Mouse (Mus musculus): ENCODE data around the gene Ss18l2. TPM values are rescaled to one million over a fixed set of nuclear protein-coding genes. Genes with fewer than 3 reads are reported as not detected.

The Ss18l2 gene
- polyA plus RNA-seq (2015; fragmentation: Nextera tagmentation; extraction: Ambion mirVana) = 170 and 246 TPM in 2 replicates

GRCm38 (mm10) chr9:121709898-121710583, at the start of gene Ss18l2:
Gene Ss18l2, plus strand, starts transcription at chr9:121710329.

DNA sequence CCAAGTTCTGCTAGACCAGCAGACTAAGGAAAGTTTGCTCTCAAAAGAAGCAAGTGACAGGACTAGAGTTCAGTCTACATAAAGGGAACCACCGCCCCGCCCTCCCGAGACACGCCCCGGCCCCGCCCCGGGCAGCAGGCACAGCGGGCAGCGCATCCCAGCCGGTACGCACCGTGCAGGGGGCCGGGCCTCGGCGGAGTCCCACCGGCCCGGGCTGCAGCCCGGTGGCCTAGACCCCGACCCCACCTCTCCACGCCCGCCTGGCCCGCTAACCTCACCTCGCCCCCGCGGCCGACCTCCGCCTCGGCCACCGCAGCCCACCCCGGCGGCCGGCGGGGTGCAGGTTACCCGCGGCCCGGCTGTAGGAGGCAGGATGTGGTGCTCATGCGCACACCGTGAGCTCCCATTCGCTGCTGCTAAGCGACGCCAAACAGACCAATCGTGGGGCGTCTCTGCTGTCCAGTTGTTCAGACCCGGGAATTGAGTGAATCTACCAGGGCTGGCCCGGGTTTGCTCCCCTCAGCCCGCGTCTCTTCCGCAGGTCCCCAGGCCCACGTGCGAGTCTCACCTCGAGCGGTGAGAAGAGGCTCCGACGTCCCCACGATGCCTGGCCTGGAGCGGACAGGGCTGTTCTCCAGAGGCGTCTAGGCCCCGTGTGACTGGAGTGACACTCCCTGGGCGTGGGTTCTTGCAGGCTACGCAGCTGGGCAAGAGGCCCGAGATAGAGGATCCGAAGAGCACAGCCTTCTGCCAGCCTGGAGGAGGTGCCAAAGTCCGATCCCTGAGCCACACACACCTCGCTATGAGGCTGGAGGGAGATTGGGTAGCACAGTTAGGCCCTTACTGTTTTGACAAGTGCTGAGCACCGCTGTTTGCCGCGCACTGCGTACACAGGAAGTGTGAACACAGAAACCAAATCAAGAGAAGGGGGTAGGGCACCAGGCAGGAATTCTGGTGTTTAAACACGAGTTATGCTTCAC, 5.2 kb upstream of the Ss18l2 start, which contains the start of gene Sec22c:
Gene Sec22c (minus strand): TSS at position 845 of the 980 bp plus-strand sequence.

DNA sequence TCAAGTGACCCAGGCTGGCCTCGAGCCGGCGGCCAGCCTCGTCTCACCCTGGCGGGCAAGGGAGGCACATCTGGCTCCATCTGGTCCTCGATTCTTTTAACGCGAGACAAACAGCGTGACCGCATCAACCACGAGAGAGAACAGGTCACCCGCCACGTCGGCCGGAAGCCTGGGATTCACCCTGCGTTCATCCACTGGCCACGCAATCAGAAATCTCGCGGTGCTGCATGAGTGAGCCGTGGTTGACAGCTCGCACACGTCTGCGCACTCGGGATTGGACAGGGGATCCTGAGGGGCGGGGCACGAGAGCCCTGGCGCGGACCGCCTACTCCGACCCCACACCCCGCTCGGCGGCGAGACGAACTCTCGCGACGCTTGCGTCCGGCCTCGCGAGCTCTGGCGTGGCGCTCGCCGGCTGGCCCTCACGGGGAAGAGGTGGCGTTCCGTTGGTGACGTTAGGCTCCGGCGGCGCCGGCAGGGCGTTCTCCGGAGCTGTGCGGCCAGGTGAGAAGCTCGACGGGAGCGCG, 8.7 kb downstream of the Ss18l2 start, which contains the start of gene Nktr:
Gene Nktr (plus strand): TSS at position 378 of the 527 bp plus-strand sequence.

DNA sequence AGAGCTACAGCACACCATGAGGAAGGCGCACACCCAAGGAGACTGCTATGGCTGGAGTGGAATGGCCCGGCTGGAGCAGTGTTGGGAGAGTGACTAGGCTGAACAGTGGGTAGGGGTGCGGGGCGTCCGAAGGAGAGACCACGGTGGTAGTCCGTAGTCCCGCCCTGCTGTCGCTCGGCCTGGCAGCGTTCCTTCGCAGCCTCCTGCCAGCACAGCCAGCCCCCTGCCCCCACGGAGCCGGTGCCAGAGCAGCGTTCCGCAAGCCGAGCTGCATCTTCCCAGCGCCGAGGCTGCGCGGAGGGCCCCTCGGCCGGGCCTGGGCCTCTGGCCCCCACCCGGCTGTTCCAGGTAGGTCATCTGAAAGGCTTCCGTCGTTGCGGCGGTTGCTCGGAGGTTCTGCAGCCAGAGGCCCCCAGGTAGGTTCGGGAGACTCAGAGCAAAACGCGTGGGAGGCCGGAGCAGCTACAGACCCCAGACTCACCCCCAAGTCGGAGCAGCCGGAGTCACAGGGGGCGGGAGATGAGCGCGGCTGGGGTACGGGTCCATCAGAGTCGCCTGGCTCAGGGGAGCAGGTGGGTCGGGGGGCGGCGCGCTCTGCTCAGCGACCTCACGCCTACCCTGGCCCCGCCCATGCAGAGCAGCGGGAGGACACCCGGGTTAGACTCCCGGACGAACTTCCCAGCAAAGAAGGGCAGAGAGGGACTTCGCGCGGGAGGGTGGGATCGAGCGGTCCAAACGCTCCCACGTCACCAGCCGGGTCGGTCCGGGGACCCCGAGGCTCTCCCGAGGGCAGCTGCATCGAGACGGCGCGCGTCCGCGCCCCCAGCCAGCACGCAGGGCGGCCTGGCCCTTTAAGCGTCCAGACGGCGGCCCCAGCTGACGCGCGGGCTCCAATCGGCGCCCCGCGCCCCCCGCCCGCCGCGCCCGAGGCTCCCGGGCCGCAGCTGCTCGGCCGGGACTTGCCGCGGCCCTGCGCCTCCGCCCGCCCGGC, 49.3 kb downstream of the Ss18l2 start, which contains the start of gene Zfp651:
Gene Zfp651 (plus strand): TSS at position 240 of the 991 bp plus-strand sequence.

Other genes with a start within 250 kb of the Ss18l2 start
- gene Cck, start 214.6 kb upstream of the Ss18l2 start, polyA plus RNA-seq (2015; fragmentation: Nextera tagmentation; extraction: Ambion mirVana) = not detected in 2 replicates
- gene Lyzl4, start 68.2 kb upstream of the Ss18l2 start, polyA plus RNA-seq (2015; fragmentation: Nextera tagmentation; extraction: Ambion mirVana) = 0.33 TPM in 1 of 2 replicates, not detected in the other
- gene Vipr1, start 67.6 kb upstream of the Ss18l2 start, polyA plus RNA-seq (2015; fragmentation: Nextera tagmentation; extraction: Ambion mirVana) = 0.06 and 0.22 TPM in 2 replicates
- 4.9 and 5.5 TPM in 2 replicates for gene Sec22c, start 4.8 kb upstream of the Ss18l2 start, polyA plus RNA-seq (2015; fragmentation: Nextera tagmentation; extraction: Ambion mirVana)
- gene Nktr, start 8.8 kb downstream of the Ss18l2 start, polyA plus RNA-seq (2015; fragmentation: Nextera tagmentation; extraction: Ambion mirVana) = 23.0 and 29.5 TPM in 2 replicates
- 21.6 and 22.9 TPM in 2 replicates for gene Zfp651, start 49.0 kb downstream of the Ss18l2 start, polyA plus RNA-seq (2015; fragmentation: Nextera tagmentation; extraction: Ambion mirVana)
- 0.46 and 1.4 TPM in 2 replicates for gene Klhl40, start 67.3 kb downstream of the Ss18l2 start, polyA plus RNA-seq (2015; fragmentation: Nextera tagmentation; extraction: Ambion mirVana)
- gene Hhatl, start 82.2 kb downstream of the Ss18l2 start, polyA plus RNA-seq (2015; fragmentation: Nextera tagmentation; extraction: Ambion mirVana) = 0.22 and 0.43 TPM in 2 replicates
- 0.43 and 0.99 TPM in 2 replicates for gene Ccdc13, start 129.1 kb downstream of the Ss18l2 start, polyA plus RNA-seq (2015; fragmentation: Nextera tagmentation; extraction: Ambion mirVana)
- 116 and 152 TPM in 2 replicates for gene Higd1a, start 148.0 kb downstream of the Ss18l2 start, polyA plus RNA-seq (2015; fragmentation: Nextera tagmentation; extraction: Ambion mirVana)
- 1.0 and 1.2 TPM in 2 replicates for gene Ackr2, start 188.0 kb downstream of the Ss18l2 start, polyA plus RNA-seq (2015; fragmentation: Nextera tagmentation; extraction: Ambion mirVana)
- gene Cyp8b1, start 206.0 kb downstream of the Ss18l2 start, polyA plus RNA-seq (2015; fragmentation: Nextera tagmentation; extraction: Ambion mirVana) = 3.2 and 4.2 TPM in 2 replicates
- 2.3 and 2.5 TPM in 2 replicates for gene Fam198a, start 240.7 kb downstream of the Ss18l2 start, polyA plus RNA-seq (2015; fragmentation: Nextera tagmentation; extraction: Ambion mirVana)

All from adrenal gland, postnatal 0 days (tissue).